Mouse (Mus musculus) layer of hippocampus, postnatal 14 days (tissue): Measurements from ENCODE around the gene Lrrc47. TPM values are rescaled to one million over a fixed set of nuclear protein-coding genes. Genes with fewer than 3 reads are reported as not detected.

Source experiments
- total RNA-seq, 2 experiments: library from RNA; stranded (reverse); gene quantifications; 2 replicates each; pipeline ENCODE4 v1.2.3; 2021

Gene Lrrc47
- total RNA-seq, 2 experiments from 2014 or later, result 49.4 to 67.7 TPM

Other genes with a start within 250 kb of the Lrrc47 start
- 10 to 100 TPM; 17.9 to 20.8 TPM for gene A430005L14Rik, start 54.5 kb upstream of the Lrrc47 start, total RNA-seq
- 10 to 100 TPM; 10.0 to 16.9 TPM for gene Dffb, start 36.6 kb upstream of the Lrrc47 start, total RNA-seq
- gene Cep104, start 36.5 kb upstream of the Lrrc47 start, total RNA-seq, result 10 to 100 TPM; 28.8 to 29.4 TPM
- 1 to 10 TPM; 6.8 to 10.0 TPM for gene Smim1, start 14.5 kb downstream of the Lrrc47 start, total RNA-seq
- 1 to 10 TPM; 1.0 to 1.7 TPM for gene Ccdc27, start 30.9 kb downstream of the Lrrc47 start, total RNA-seq
- gene Trp73, start 128.5 kb downstream of the Lrrc47 start, total RNA-seq, result 1 to 10 TPM; 3.8 to 4.0 TPM
- 10 to 100 TPM; 29.7 to 36.1 TPM for gene Wrap73, start 130.6 kb downstream of the Lrrc47 start, total RNA-seq
- gene Tprgl, start 148.9 kb downstream of the Lrrc47 start, total RNA-seq, result 100 to 1,000 TPM; 156 to 166 TPM
- 10 to 100 TPM in 1 of 2 experiments, 1 to 10 TPM in 1; 9.4 to 11.6 TPM for gene Megf6, start 159.0 kb downstream of the Lrrc47 start, total RNA-seq